Mouse (Mus musculus): Measurements from ENCODE around the gene Tubb2a. TPM values are rescaled to one million over a fixed set of nuclear protein-coding genes. Genes with fewer than 3 reads are reported as not detected.

The Tubb2a gene
- polyA plus RNA-seq, 1 experiment from 2014 or later: 136 TPM

DNA sequence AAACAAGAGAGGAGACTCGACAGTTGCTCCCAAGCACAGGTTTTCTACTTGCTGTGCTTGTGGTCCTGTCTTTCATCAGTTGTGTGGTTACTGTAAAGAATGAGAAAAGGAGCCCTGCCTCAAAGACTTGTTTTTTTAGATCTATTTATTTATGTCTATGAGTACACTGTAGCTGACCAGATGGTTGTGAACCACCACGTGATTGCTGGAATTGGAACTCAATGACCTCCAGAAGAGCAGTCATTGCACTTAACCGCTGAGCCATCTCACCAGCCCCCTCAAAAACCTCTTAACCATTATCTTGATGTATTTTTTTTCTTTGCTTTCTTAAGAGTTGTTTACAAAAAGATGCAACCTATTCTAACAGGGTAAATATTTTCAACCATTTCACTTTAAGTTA is 42.4 kb downstream of the Tubb2a start:
- Histone ChIP-seq H3K9me3 (replicated peaks) (no peaks in the 10 kb centered on the region), H3K36me3 (peaks cover 17% of the 10 kb centered on the region), H3K4me2 (no peak overlapping the region), H3K27ac (no peak overlapping the region), H3K4me3 (no peak overlapping the region), H3K9ac (no peak overlapping the region), H3K4me1 (replicated peaks) (peaks cover 17% of the 10 kb centered on the region), H3K27me3 (no peaks in the 10 kb centered on the region)
- ATAC-seq (replicated peaks; ENCODE audit: insufficient number of reproducible peaks, insufficient read depth, low FRiP score, low read depth): no peak
- 70% methylated on average over 3 of the region's 3 CpGs for WGBS

DNA sequence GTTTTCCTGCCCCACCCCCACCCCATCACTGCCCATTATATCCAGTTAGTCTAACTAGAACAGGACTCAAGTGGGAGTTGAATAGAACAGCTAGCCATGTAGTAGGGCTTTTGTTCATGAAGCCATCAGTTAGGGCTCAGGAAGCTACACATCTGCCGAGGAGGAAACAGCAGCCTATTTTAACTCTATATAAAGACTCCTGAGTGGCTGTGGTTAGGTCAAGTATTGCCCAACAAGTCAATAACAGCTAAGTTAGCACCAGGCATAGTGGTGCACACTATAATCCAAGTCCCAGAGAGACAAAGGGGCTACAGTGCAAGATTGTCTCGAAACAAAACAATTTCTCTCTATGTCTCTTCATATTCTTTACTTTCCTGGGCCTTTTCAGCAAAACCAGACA is 45.8 kb downstream of the Tubb2a start:
- Histone ChIP-seq H3K4me2 (no peak overlapping the region), H3K4me1 (replicated peaks) (peaks cover 2% of the 10 kb centered on the region), H3K36me3 (peaks cover 35% of the 10 kb centered on the region), H3K27me3 (no peaks in the 10 kb centered on the region), H3K4me3 (no peak overlapping the region), H3K27ac (no peak overlapping the region), H3K9ac (no peak overlapping the region), H3K9me3 (replicated peaks) (no peaks in the 10 kb centered on the region)
- ATAC-seq (replicated peaks; ENCODE audit: insufficient number of reproducible peaks, insufficient read depth, low FRiP score, low read depth): no peak
- 68% methylated on average over 2 of the region's 2 CpGs for WGBS

Other genes with a start within 250 kb of the Tubb2a start
- not detected in 2 replicates for gene Serpinb6e, start 234.6 kb downstream of the Tubb2a start, polyA plus RNA-seq (2015; fragmentation: Nextera tagmentation; extraction: Ambion mirVana)
- not detected in 2 replicates for gene Serpinb6c, start 172.3 kb downstream of the Tubb2a start, polyA plus RNA-seq (2015; fragmentation: Nextera tagmentation; extraction: Ambion mirVana)
- gene Nqo2, start 113.3 kb downstream of the Tubb2a start, polyA plus RNA-seq (2015; fragmentation: Nextera tagmentation; extraction: Ambion mirVana): 28.5 and 28.7 TPM in 2 replicates
- gene Ripk1, start 75.6 kb downstream of the Tubb2a start, polyA plus RNA-seq (2015; fragmentation: Nextera tagmentation; extraction: Ambion mirVana): 8.3 and 11.0 TPM in 2 replicates
- gene Serpinb6a, start 75.2 kb downstream of the Tubb2a start, polyA plus RNA-seq (2015; fragmentation: Nextera tagmentation; extraction: Ambion mirVana): 57.2 and 59.2 TPM in 2 replicates
- gene Bphl, start 40.4 kb downstream of the Tubb2a start, polyA plus RNA-seq (2015; fragmentation: Nextera tagmentation; extraction: Ambion mirVana): 46.4 and 51.8 TPM in 2 replicates
- gene Tubb2b, start 52.5 kb upstream of the Tubb2a start, polyA plus RNA-seq (2015; fragmentation: Nextera tagmentation; extraction: Ambion mirVana): 36.0 and 42.3 TPM in 2 replicates
- gene Psmg4, start 85.0 kb upstream of the Tubb2a start, polyA plus RNA-seq (2015; fragmentation: Nextera tagmentation; extraction: Ambion mirVana): 65.3 and 76.5 TPM in 2 replicates